16 mouse cellular contexts compared by ENCODE assay signal in genomic region chr6:120901776-120902645, GRCm38 (mm10). TPM values are rescaled to one million over a fixed set of nuclear protein-coding genes. Genes with fewer than 3 reads are reported as not detected.
DNase-seq lines count a peak whose midpoint lies in the region; ATAC-seq lines count a peak whose summit lies in the region.
"Had no signal": no experiment of that assay in that cellular context is flagged by ENCODE, and none has a peak within 500 bp of the region (broad histone marks: within the 10 kb centered on the region; RNA-seq: fewer than 3 reads in every experiment).

No protein-coding gene starts in this region.

- no peak overlapping the region for H3K27ac ChIP-seq in stomach, embryonic 15.5 days
- H3K27ac ChIP-seq in midbrain, embryonic 13.5 days: no peak overlapping the region
- H3K27ac ChIP-seq: hindbrain, embryonic 15.5 days; limb, embryonic 12.5 days had no signal

- no peak overlapping the region for H3K9ac ChIP-seq in stomach, embryonic 15.5 days
- no peak overlapping the region for H3K9ac ChIP-seq in midbrain, embryonic 13.5 days (replicated peaks)
- H3K9ac ChIP-seq: forebrain, postnatal 0 days; hindbrain, embryonic 15.5 days; limb, embryonic 12.5 days had no signal

- DNase-seq in urinary bladder, postnatal 14 days (ENCODE audit: low spot score): peak; percentile 26
- DNase-seq in urinary bladder, postnatal 10 days (ENCODE audit: low spot score): no peak
- no peak for DNase-seq in urinary bladder, postnatal 25 days (ENCODE audit: low spot score)
- DNase-seq: cerebellum, adult 9-10 months; forebrain, postnatal 0 days; heart, postnatal 10 days; kidney, adult 18-20 months; kidney, postnatal 4 days; layer of hippocampus, postnatal 36 days; lung, adult 2 months had no signal

- H3K27me3 ChIP-seq in stomach, embryonic 15.5 days (replicated peaks): no peaks in the 10 kb centered on the region
- H3K27me3 ChIP-seq in midbrain, embryonic 13.5 days: no peaks in the 10 kb centered on the region
- H3K27me3 ChIP-seq: hindbrain, embryonic 15.5 days; limb, embryonic 12.5 days had no signal

- H3K4me2 ChIP-seq in stomach, embryonic 15.5 days: no peak overlapping the region
- no peak overlapping the region for H3K4me2 ChIP-seq in midbrain, embryonic 13.5 days (replicated peaks)
- H3K4me2 ChIP-seq: hindbrain, embryonic 15.5 days; limb, embryonic 12.5 days had no signal

- no peaks in the 10 kb centered on the region for H3K9me3 ChIP-seq in stomach, embryonic 15.5 days
- H3K9me3 ChIP-seq in midbrain, embryonic 13.5 days: no peaks in the 10 kb centered on the region
- H3K9me3 ChIP-seq: hindbrain, embryonic 15.5 days; limb, embryonic 12.5 days had no signal

- no peaks in the 10 kb centered on the region for H3K4me1 ChIP-seq in stomach, embryonic 15.5 days
- H3K4me1 ChIP-seq in midbrain, embryonic 13.5 days (replicated peaks): no peaks in the 10 kb centered on the region
- H3K4me1 ChIP-seq: hindbrain, embryonic 15.5 days; limb, embryonic 12.5 days had no signal

- no peaks in the 10 kb centered on the region for H3K36me3 ChIP-seq in stomach, embryonic 15.5 days
- H3K36me3 ChIP-seq in midbrain, embryonic 13.5 days: no peaks in the 10 kb centered on the region
- H3K36me3 ChIP-seq: hindbrain, embryonic 15.5 days; limb, embryonic 12.5 days had no signal

- ATAC-seq in granulocyte monocyte progenitor cell, adult 5-6 weeks (replicated peaks; ENCODE audit: poor library complexity, severe bottlenecking): peak; percentile 90
- ATAC-seq in stomach, embryonic 15.5 days (ENCODE audit: insufficient read depth, low FRiP score, low read depth): 0 out of 2 replicates have a peak, but pooled peaks have one; percentile 15
- ATAC-seq in midbrain, embryonic 13.5 days: no peak
- ATAC-seq in erythroid progenitor cell, adult 5-6 weeks (replicated peaks; ENCODE audit: low FRiP score, poor library complexity, severe bottlenecking): no peak
- ATAC-seq: forebrain, postnatal 0 days had no signal

- 75% methylated on average over 14 of the region's 14 CpGs for WGBS in stomach, embryonic 15.5 days
- WGBS in midbrain, embryonic 13.5 days: 89% methylated on average over 14 of the region's 14 CpGs

- H3K4me3 ChIP-seq in stomach, embryonic 15.5 days (replicated peaks): no peak overlapping the region
- no peak overlapping the region for H3K4me3 ChIP-seq in midbrain, embryonic 13.5 days (replicated peaks)
- H3K4me3 ChIP-seq: hindbrain, embryonic 15.5 days; limb, embryonic 12.5 days had no signal

RNA-seq across cellular contexts. Expression of gene Bid, which starts 14.6 kb away (rescaled TPM):
- 90.9 and 98.7 TPM in 2 replicates for total RNA-seq in granulocyte monocyte progenitor cell, adult 5-6 weeks (2014; fragmentation: Nextera tagmentation)
- 64.6 and 66.4 TPM in 2 replicates for total RNA-seq in granulocyte monocyte progenitor cell, adult 5-6 weeks (2017)
- 19.6 and 21.5 TPM in 2 replicates for polyA plus RNA-seq in stomach, embryonic 15.5 days (2015; fragmentation: Nextera tagmentation; extraction: Ambion mirVana)
- 27.2 and 28.1 TPM in 2 replicates for polyA plus RNA-seq in midbrain, embryonic 13.5 days (2015; fragmentation: Nextera tagmentation; extraction: Ambion mirVana)
- 9.6 and 11.5 TPM in 2 replicates for total RNA-seq in erythroid progenitor cell, adult 5-6 weeks (2015; ENCODE audit: low replicate concordance)
- 6.3 and 7.7 TPM in 2 replicates for total RNA-seq in erythroid progenitor cell, adult 5-6 weeks (2017; ENCODE audit: low replicate concordance)

Comparison
In these comparisons a context has a peak if more than half of its experiments do, and no peak if none do; other contexts are left out.
1. ATAC-seq: peak in granulocyte monocyte progenitor cell, adult 5-6 weeks (single experiment) and stomach, embryonic 15.5 days (single experiment); none in midbrain, embryonic 13.5 days (single experiment) and erythroid progenitor cell, adult 5-6 weeks (single experiment).
2. RNA of gene Bid, which starts 14.6 kb away (total RNA-seq): 64.6 to 98.7 TPM in granulocyte monocyte progenitor cell, adult 5-6 weeks; 6.3 to 11.5 TPM in erythroid progenitor cell, adult 5-6 weeks; every median in the first group is over 4 times any median in the second.